Mouse (Mus musculus): ENCODE measurements around the gene Pigyl.

DNA sequence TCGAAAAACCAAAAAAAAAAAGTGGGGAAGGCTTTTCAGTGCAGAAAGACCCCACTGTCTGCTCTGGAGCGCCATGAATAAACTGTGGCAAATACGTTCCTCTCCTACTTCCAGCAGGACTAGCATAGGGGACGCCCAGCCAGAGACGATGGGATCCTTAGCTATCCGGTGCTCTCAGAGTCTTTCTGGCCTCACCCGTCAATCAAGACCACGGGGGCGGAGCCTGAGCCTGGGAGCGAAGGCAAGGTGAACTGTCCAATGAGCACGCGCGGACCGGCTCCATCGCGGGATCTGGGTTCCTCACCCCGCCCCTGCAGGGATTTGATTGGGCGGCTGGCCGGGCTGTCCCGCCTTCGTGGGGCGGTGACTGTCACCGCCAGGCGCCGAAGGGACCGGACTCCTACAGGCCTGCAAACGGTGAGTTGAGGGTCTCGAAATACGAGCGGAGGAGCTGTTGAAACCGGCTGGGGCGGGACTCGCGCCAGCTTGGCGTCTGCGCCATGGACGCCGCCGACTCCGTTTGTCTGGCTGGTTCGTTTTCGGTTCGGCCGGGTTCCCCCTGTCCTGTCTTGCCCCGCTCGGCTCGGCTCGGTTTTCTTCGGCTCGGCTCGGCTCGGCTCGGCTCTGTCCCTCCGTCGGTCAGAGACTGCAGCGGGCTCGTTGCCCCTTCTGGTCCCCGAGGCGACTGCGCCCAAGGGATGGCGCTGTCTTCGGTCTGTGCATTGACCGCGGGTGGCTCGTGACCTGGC, at the start of gene Pigyl:
- TF ChIP-seq CTCF (IDR thresholded peaks at IDR 0.05; ENCODE audit: borderline replicate concordance, insufficient read depth, low read length) (peak; percentile 40; the same call in 1 of the 2 replicates), POLR2A (IDR thresholded peaks at IDR 0.05; ENCODE audit: low read depth, low read length) (peak; percentile 85)
